Mouse (Mus musculus): Measurements from ENCODE around the gene Mpped2. TPM values are rescaled to one million over a fixed set of nuclear protein-coding genes. Genes with fewer than 3 reads are reported as not detected.

Gene Mpped2
- polyA plus RNA-seq, 1 experiment, result not detected

GRCm38 (mm10) chr2:106832577-106832976 is 139.5 kb downstream of the Mpped2 start:
- Histone ChIP-seq H3K79me3 (ENCODE audit: low read depth) (no peaks in the 10 kb centered on the region), H3ac (ENCODE audit: control insufficient read depth, insufficient read length, low read depth) (no peak overlapping the region), H3K4me3 (ENCODE audit: insufficient read depth, poor library complexity, severe bottlenecking) (no peak overlapping the region), H3K79me2 (ENCODE audit: control insufficient read depth, insufficient read depth) (no peaks in the 10 kb centered on the region), H3K27me3 (ENCODE audit: control insufficient read depth, insufficient read depth, insufficient read length) (peaks cover 4% of the 10 kb centered on the region), H3K36me3 (ENCODE audit: control insufficient read depth, insufficient read depth) (no peaks in the 10 kb centered on the region)
- no peak for TF ChIP-seq USF1 (IDR thresholded peaks at IDR 0.05; ENCODE audit: low read depth)

- Histone ChIP-seq H3K79me3 (ENCODE audit: low read depth) (no peaks in the 10 kb centered on the region), H3K4me3 (ENCODE audit: insufficient read depth, poor library complexity, severe bottlenecking) (no peak overlapping the region), H3K27me3 (ENCODE audit: control insufficient read depth, insufficient read depth, insufficient read length) (peaks cover 4% of the 10 kb centered on the region), H3K36me3 (ENCODE audit: control insufficient read depth, insufficient read depth) (no peaks in the 10 kb centered on the region), H3K79me2 (ENCODE audit: control insufficient read depth, insufficient read depth) (no peaks in the 10 kb centered on the region), H3ac (ENCODE audit: control insufficient read depth, insufficient read length, low read depth) (no peak overlapping the region)
- no peak for TF ChIP-seq CEBPB (IDR thresholded peaks at IDR 0.05; ENCODE audit: low read depth)
- TF ChIP-seq MYOD1 (IDR thresholded peaks at IDR 0.05; ENCODE audit: control insufficient read depth, insufficient read length, low read depth), result no peak
- no peak for TF ChIP-seq USF1 (IDR thresholded peaks at IDR 0.05; ENCODE audit: low read depth)
- TF ChIP-seq FOSL1 (IDR thresholded peaks at IDR 0.05; ENCODE audit: insufficient read depth, low read length, poor library complexity, severe bottlenecking), result no peak
- no peak for TF ChIP-seq CTCF (IDR thresholded peaks at IDR 0.05; ENCODE audit: control insufficient read depth, insufficient read depth, insufficient read length)
- no peak for TF ChIP-seq MAX (IDR thresholded peaks at IDR 0.05)
- no peak for TF ChIP-seq MYOG (IDR thresholded peaks at IDR 0.05; ENCODE audit: control insufficient read depth, extremely low read depth, insufficient read length)
These were observed 140.1 kb downstream of the Mpped2 start for GRCm38 (mm10) chr2:106833212-106833611.

- H3K4me3 ChIP-seq (ENCODE audit: insufficient read depth, poor library complexity, severe bottlenecking), result no peak overlapping the region
- H3K79me3 ChIP-seq (ENCODE audit: low read depth), result no peaks in the 10 kb centered on the region
- no peaks in the 10 kb centered on the region for H3K79me2 ChIP-seq (ENCODE audit: control insufficient read depth, insufficient read depth)
- no peak overlapping the region for H3ac ChIP-seq (ENCODE audit: control insufficient read depth, insufficient read length, low read depth)
- no peaks in the 10 kb centered on the region for H3K36me3 ChIP-seq (ENCODE audit: control insufficient read depth, insufficient read depth)
- peaks cover 4% of the 10 kb centered on the region for H3K27me3 ChIP-seq (ENCODE audit: control insufficient read depth, insufficient read depth, insufficient read length)
- no peak for TF ChIP-seq CTCF (IDR thresholded peaks at IDR 0.05; ENCODE audit: control insufficient read depth, insufficient read depth, insufficient read length)
- no peak for TF ChIP-seq MYOG (IDR thresholded peaks at IDR 0.05; ENCODE audit: control insufficient read depth, extremely low read depth, insufficient read length)
- TF ChIP-seq CEBPB (IDR thresholded peaks at IDR 0.05; ENCODE audit: low read depth), result no peak
- TF ChIP-seq MYOD1 (IDR thresholded peaks at IDR 0.05; ENCODE audit: control insufficient read depth, insufficient read length, low read depth), result no peak
- TF ChIP-seq FOSL1 (IDR thresholded peaks at IDR 0.05; ENCODE audit: insufficient read depth, low read length, poor library complexity, severe bottlenecking), result no peak
- no peak for TF ChIP-seq MAX (IDR thresholded peaks at IDR 0.05)
- TF ChIP-seq USF1 (IDR thresholded peaks at IDR 0.05; ENCODE audit: low read depth), result no peak
These were observed 142.3 kb downstream of the Mpped2 start for GRCm38 (mm10) chr2:106835321-106835720.

GRCm38 (mm10) chr2:106837241-106837640 is 144.2 kb downstream of the Mpped2 start:
- Histone ChIP-seq H3K36me3 (ENCODE audit: control insufficient read depth, insufficient read depth) (no peaks in the 10 kb centered on the region), H3ac (ENCODE audit: control insufficient read depth, insufficient read length, low read depth) (no peak overlapping the region)
- no peak for TF ChIP-seq CTCF (IDR thresholded peaks at IDR 0.05; ENCODE audit: control insufficient read depth, insufficient read depth, insufficient read length)
- no peak for TF ChIP-seq MYOD1 (IDR thresholded peaks at IDR 0.05; ENCODE audit: control insufficient read depth, insufficient read length, low read depth)
- no peak for TF ChIP-seq FOSL1 (IDR thresholded peaks at IDR 0.05; ENCODE audit: insufficient read depth, low read length, poor library complexity, severe bottlenecking)
- no peak for TF ChIP-seq CEBPB (IDR thresholded peaks at IDR 0.05; ENCODE audit: low read depth)
- no peak for TF ChIP-seq MAX (IDR thresholded peaks at IDR 0.05)
- TF ChIP-seq MYOG (IDR thresholded peaks at IDR 0.05; ENCODE audit: control insufficient read depth, extremely low read depth, insufficient read length), result no peak
- no peak for TF ChIP-seq USF1 (IDR thresholded peaks at IDR 0.05; ENCODE audit: low read depth)

GRCm38 (mm10) chr2:106844147-106844546 is 151.1 kb downstream of the Mpped2 start:
- no peak for TF ChIP-seq CTCF (IDR thresholded peaks at IDR 0.05; ENCODE audit: control insufficient read depth, insufficient read depth, insufficient read length)
- no peak for TF ChIP-seq CEBPB (IDR thresholded peaks at IDR 0.05; ENCODE audit: low read depth)
- no peak for TF ChIP-seq MYOG (IDR thresholded peaks at IDR 0.05; ENCODE audit: control insufficient read depth, extremely low read depth, insufficient read length)
- no peak for TF ChIP-seq FOSL1 (IDR thresholded peaks at IDR 0.05; ENCODE audit: insufficient read depth, low read length, poor library complexity, severe bottlenecking)
- no peak for TF ChIP-seq MAX (IDR thresholded peaks at IDR 0.05)
- no peak for TF ChIP-seq USF1 (IDR thresholded peaks at IDR 0.05; ENCODE audit: low read depth)
- TF ChIP-seq MYOD1 (IDR thresholded peaks at IDR 0.05; ENCODE audit: control insufficient read depth, insufficient read length, low read depth), result no peak
- Histone ChIP-seq H3K36me3 (ENCODE audit: control insufficient read depth, insufficient read depth) (no peaks in the 10 kb centered on the region), H3K27me3 (ENCODE audit: control insufficient read depth, insufficient read depth, insufficient read length) (no peaks in the 10 kb centered on the region), H3K4me3 (ENCODE audit: insufficient read depth, poor library complexity, severe bottlenecking) (no peak overlapping the region), H3K79me2 (ENCODE audit: control insufficient read depth, insufficient read depth) (no peaks in the 10 kb centered on the region), H3ac (ENCODE audit: control insufficient read depth, insufficient read length, low read depth) (no peak overlapping the region), H3K79me3 (ENCODE audit: low read depth) (no peaks in the 10 kb centered on the region)

More at GRCm38 (mm10) chr2:106837241-106837640, 144.2 kb downstream of the Mpped2 start:
- H3K79me2 ChIP-seq (ENCODE audit: control insufficient read depth, insufficient read depth), result no peaks in the 10 kb centered on the region
- H3K79me3 ChIP-seq (ENCODE audit: low read depth), result no peaks in the 10 kb centered on the region
- no peak overlapping the region for H3K4me3 ChIP-seq (ENCODE audit: insufficient read depth, poor library complexity, severe bottlenecking)
- H3K27me3 ChIP-seq (ENCODE audit: control insufficient read depth, insufficient read depth, insufficient read length), result no peaks in the 10 kb centered on the region
